Mouse (Mus musculus) lung, embryonic 14.5 days (tissue): ENCODE measurements around the gene Cx3cr1. TPM values are rescaled to one million over a fixed set of nuclear protein-coding genes. Genes with fewer than 3 reads are reported as not detected.

Source experiments
- ATAC-seq: fragments of 200-750 bp; cut with Nextera tagmentation; 2 replicates; pipeline ENCODE4 v1.8.0; 2017; ENCODE audit warnings: mild to moderate bottlenecking, moderate TSS enrichment, moderate library complexity; ENCODE audit not compliant: insufficient read depth
- DNase-seq: peaks from one replicate; pipeline ENCODE4 v3.0.0-alpha.2; 2015
- H3K27ac ChIP-seq: fragments of 300-500 bp; sonication (generic); 2 replicates; pipeline ENCODE4 v1.5.1; 2014; ENCODE audit warnings: low read depth, mild to moderate bottlenecking, moderate library complexity
- H3K27me3 ChIP-seq: fragments of 300-500 bp; sonication (generic); 2 replicates; pipeline ENCODE4 v1.6.1; 2014; ENCODE audit warnings: low read length, control low read depth; ENCODE audit not compliant: insufficient read depth
- H3K36me3 ChIP-seq: fragments of 300-500 bp; sonication (generic); 2 replicates; pipeline ENCODE4 v1.6.1; 2014; ENCODE audit warnings: control low read depth; ENCODE audit not compliant: insufficient read depth
- H3K4me1 ChIP-seq: fragments of 300-500 bp; sonication (generic); 2 replicates; pipeline ENCODE4 v1.6.1; 2014; ENCODE audit warnings: antibody characterized with exemption, control low read depth; ENCODE audit not compliant: insufficient read depth
- H3K4me2 ChIP-seq: fragments of 300-500 bp; sonication (generic); 2 replicates; pipeline ENCODE4 v1.6.1; 2014; ENCODE audit warnings: mild to moderate bottlenecking
- H3K4me3 ChIP-seq: fragments of 300-500 bp; sonication (generic); 2 replicates; pipeline ENCODE4 v1.5.1; 2014; ENCODE audit warnings: low read depth, low read length
- H3K9ac ChIP-seq: fragments of 300-500 bp; sonication (generic); 2 replicates; pipeline ENCODE4 v1.6.1; 2014
- H3K9me3 ChIP-seq: fragments of 300-500 bp; sonication (generic); 2 replicates; pipeline ENCODE4 v1.6.1; 2016; ENCODE audit warnings: low read depth, low read length, control low read depth
- CTCF ChIP-seq: IDR thresholded peaks from 2 replicates; pipeline ENCODE4 v1.5.1; 2016; ENCODE audit warnings: antibody characterized with exemption, low read depth
- WGBS: fragments of 180-500 bp; shearing (Covaris S2); extraction: QIAGEN DNeasy Blood & Tissue Kit; methylation state at CpG from one replicate; pipeline ENCODE4 v1.1.7; 2014; 5-methylcytosine and 5-hydroxymethylcytosine counted together
- polyA plus RNA-seq: library from polyadenylated mRNA; unstranded; fragments of >200 nt; fragmentation: Nextera tagmentation; extraction: Ambion mirVana; gene quantifications from 2 replicates; pipeline ENCODE4 v1.2.1, GENCODE M21; 2014

Gene Cx3cr1
- polyA plus RNA-seq, 1 experiment from 2014 or later: 9.7 TPM

DNA sequence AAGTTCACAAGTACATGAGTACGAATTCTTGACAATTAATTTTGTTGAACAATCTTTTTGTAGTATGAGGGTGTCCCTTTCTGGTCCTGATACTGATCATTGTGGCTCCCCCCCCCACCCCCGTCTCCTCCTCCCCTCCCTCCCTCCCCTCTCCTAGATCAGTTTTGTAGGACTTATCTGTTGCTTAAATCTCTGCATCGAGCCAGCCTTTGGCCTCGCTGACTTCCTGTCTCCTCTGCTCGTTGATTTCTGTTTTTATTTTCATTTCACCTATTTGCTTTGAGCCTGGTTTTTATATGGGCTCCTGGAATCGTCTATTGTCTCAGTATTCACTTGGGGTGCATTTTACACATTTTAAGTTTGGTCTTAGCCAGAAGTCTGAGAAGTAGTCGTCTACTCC, 26.2 kb upstream of the Cx3cr1 start:
- ATAC-seq (no peak), DNase-seq (no peak)
- Histone ChIP-seq H3K4me1 (no peaks in the 10 kb centered on the region), H3K9me3 (no peaks in the 10 kb centered on the region), H3K4me2 (no peak overlapping the region), H3K4me3 (no peak overlapping the region), H3K9ac (no peak overlapping the region), H3K36me3 (no peaks in the 10 kb centered on the region), H3K27ac (no peak overlapping the region), H3K27me3 (no peaks in the 10 kb centered on the region)
- 48% methylated on average over 7 of the region's 7 CpGs for WGBS
- no peak for TF ChIP-seq CTCF

DNA sequence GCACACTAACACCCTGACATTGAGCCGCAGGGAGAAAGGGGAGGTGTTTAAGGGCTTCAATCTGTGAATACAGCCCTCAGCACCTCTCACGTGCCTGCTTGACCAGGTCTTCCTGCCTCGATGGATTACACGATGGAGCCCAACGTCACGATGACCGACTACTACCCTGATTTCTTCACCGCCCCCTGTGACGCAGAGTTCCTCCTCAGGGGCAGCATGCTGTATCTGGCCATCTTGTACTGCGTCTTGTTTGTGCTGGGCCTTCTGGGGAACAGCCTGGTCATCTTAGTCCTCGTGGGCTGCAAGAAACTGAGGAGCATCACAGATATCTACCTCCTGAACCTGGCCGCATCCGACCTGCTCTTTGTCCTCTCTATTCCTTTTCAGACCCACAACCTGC, 24.0 kb upstream of the Cx3cr1 start:
- ATAC-seq (no peak), DNase-seq (no peak)
- H3K9me3 ChIP-seq: no peaks in the 10 kb centered on the region
- no peaks in the 10 kb centered on the region for H3K4me1 ChIP-seq
- H3K27me3 ChIP-seq: no peaks in the 10 kb centered on the region
- H3K27ac ChIP-seq: no peak overlapping the region
- no peak for TF ChIP-seq CTCF
- 82% methylated on average over 13 of the region's 13 CpGs for WGBS
- H3K36me3 ChIP-seq: no peaks in the 10 kb centered on the region
- H3K9ac ChIP-seq: no peak overlapping the region
- H3K4me3 ChIP-seq: no peak overlapping the region
- H3K4me2 ChIP-seq: no peak overlapping the region

DNA sequence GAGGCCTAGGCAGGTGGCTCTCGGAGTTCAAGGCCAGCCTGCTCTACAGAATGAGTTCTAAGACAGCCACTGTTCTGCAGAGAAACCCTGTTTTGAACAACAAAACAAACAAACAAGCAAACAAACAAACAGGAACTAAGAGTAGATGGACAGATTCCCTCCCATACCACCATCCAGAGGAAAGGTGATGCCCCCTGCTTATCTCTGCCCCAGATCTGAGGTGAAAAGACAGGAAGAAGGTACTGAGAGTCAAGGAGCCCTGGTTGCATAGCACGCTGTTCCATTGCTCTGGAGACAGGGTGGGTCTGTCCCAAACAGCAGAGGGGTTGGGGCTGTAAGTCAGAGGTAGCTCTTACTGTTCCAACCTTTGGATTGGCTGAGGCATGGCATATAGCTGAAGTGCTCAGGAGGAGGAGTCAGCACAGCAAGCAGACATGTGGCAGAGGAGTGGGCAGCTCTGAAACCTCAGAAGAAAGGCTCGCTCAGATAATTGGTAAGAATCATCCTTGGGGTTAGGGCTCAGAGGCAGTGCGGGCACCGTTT, 22.1 kb upstream of the Cx3cr1 start, which contains the start of gene Ccr8:
Ccr8 (plus strand) TSS at position 419 of the 543 bp plus-strand sequence.
- no peak within 1 kb of the TSS for H3K9ac ChIP-seq
- WGBS: 72% methylated on average over 5 of the region's 5 CpGs
- no peak within 1 kb of the TSS for H3K4me2 ChIP-seq
- no peaks in the 10 kb centered on the region for H3K36me3 ChIP-seq
- TF ChIP-seq CTCF: no peak
- ATAC-seq: no peak
- no peak within 1 kb of the TSS for H3K27ac ChIP-seq
- no peaks in the 10 kb centered on the region for H3K27me3 ChIP-seq
- H3K4me1 ChIP-seq: no peaks in the 10 kb centered on the region
- DNase-seq: no peak
- no peak within 1 kb of the TSS for H3K4me3 ChIP-seq
- no peaks in the 10 kb centered on the region for H3K9me3 ChIP-seq

DNA sequence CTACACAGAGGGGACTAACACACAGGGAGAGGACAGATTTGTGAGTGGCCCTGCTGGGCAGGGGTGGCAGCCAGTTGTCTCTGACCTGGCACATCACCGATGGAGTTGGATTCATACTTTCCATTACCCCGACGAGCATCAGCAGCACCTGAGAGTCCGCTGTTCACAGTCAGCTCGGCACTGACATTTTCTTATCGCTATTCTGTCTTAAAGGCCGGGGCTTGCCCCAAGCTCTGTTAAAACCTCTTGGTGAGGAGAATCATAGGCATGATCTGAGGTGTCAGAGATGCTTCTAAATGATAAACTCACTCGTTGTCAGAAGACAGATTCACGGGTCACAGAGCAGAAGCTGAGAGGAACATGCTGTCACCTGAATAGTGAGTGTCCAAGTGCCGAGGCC, 21.4 kb upstream of the Cx3cr1 start:
- H3K4me1 ChIP-seq: no peaks in the 10 kb centered on the region
- H3K4me3 ChIP-seq: no peak overlapping the region
- DNase-seq: no peak
- H3K27ac ChIP-seq: no peak overlapping the region
- H3K27me3 ChIP-seq: no peaks in the 10 kb centered on the region
- WGBS: 66% methylated on average over 10 of the region's 10 CpGs
- no peaks in the 10 kb centered on the region for H3K9me3 ChIP-seq
- TF ChIP-seq CTCF: no peak
- H3K4me2 ChIP-seq: no peak overlapping the region
- no peak overlapping the region for H3K9ac ChIP-seq
- ATAC-seq: no peak
- H3K36me3 ChIP-seq: no peaks in the 10 kb centered on the region

DNA sequence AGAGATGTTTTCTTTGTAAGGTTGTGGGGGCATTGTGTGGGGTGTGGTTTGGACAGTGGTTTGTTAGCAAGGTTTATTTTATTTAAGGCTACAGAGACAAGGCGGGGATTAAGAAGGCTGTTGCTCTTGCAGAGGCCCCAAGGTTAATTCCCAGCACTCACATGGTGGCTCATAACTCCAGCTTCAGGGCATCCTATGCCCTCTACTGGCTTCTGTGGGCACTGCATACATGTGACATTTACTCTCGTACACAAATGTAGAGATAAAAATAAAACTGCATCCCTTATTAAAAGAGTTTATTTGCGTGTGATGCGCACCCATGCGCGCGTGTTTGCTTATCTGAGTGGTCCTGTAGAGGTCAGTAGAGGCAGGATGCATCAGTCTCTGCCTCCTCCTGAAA, 19.4 kb upstream of the Cx3cr1 start:
- no peaks in the 10 kb centered on the region for H3K4me1 ChIP-seq
- WGBS: 84% methylated on average over 7 of the region's 7 CpGs
- H3K9ac ChIP-seq: no peak overlapping the region
- no peak overlapping the region for H3K4me2 ChIP-seq
- 0 out of 2 replicates have a peak, but pooled peaks have one; percentile 2 for TF ChIP-seq CTCF
- ATAC-seq (no peak), DNase-seq (no peak)
- no peaks in the 10 kb centered on the region for H3K27me3 ChIP-seq
- H3K27ac ChIP-seq: no peak overlapping the region
- H3K4me3 ChIP-seq: no peak overlapping the region
- no peaks in the 10 kb centered on the region for H3K9me3 ChIP-seq
- no peaks in the 10 kb centered on the region for H3K36me3 ChIP-seq

DNA sequence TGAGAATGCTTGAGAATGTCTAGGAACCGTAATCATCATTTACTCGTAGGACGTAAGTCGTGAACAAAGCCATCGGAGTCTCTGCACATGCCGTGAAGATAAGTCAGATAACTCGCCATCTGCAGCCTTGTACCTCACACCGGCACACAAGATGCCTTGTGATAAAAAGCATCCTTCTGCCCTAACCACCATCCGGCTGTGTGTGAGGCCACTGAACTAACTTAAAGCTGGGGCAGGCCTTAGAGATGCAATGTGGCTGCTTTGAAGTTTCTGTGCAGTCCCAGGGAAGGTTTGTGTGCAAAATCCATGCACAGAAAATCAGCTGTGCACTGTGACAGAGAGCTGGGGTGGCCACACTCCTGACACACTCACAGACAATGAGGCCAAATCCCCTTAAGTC, 14.7 kb upstream of the Cx3cr1 start:
- Histone ChIP-seq H3K4me1 (no peaks in the 10 kb centered on the region), H3K27ac (no peak overlapping the region), H3K36me3 (no peaks in the 10 kb centered on the region), H3K9me3 (no peaks in the 10 kb centered on the region), H3K27me3 (no peaks in the 10 kb centered on the region), H3K9ac (no peak overlapping the region), H3K4me3 (no peak overlapping the region), H3K4me2 (no peak overlapping the region)
- DNase-seq (no peak), ATAC-seq (no peak)
- TF ChIP-seq CTCF: no peak
- 73% methylated on average over 9 of the region's 9 CpGs for WGBS

DNA sequence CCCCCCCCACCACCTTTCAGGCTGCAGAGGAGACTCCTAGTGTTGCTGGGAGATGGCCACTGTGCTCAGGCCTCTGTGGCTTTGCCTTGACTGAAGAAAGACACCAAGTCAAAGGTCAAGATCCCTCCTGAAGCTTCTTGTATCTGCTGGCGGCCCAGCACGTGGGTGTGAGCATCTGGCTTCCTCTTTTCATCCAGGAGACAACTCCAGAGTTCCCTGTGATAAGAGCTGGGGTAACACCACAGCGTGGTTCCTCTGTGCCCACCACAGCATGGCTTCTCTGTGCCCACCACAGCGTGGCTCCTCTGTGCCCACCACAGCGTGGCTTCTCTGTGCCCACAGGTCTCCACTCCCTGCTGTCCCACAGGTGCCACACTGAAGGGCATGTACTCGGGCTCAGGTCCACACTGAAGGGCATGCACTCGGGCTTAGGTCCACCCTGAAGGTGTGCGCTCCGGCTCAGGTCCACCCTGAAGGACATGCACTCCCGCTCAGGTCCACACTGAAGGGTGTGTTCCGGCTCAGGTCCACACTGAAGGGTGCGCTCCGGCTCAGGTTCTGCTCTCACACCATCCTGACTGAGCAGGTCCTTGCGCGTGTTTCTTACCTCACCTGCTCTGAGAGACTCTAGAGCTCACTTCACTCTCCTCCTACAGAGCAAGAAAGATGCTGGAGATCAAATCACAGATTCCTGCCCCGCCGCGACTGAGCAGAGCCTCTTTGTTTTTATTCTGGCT, 13.6 kb upstream of the Cx3cr1 start:
- 77% methylated on average over 18 of the region's 18 CpGs for WGBS
- ATAC-seq: no peak
- Histone ChIP-seq H3K27ac (no peak overlapping the region), H3K4me3 (no peak overlapping the region), H3K9me3 (no peaks in the 10 kb centered on the region), H3K9ac (no peak overlapping the region), H3K36me3 (no peaks in the 10 kb centered on the region), H3K27me3 (no peaks in the 10 kb centered on the region), H3K4me1 (no peaks in the 10 kb centered on the region), H3K4me2 (no peak overlapping the region)
- DNase-seq: no peak
- TF ChIP-seq CTCF: no peak
